Mouse (Mus musculus): ENCODE results near the gene Clmn.
"Not testable (repeated sequence)": the region's sequence is repeated elsewhere in the genome, so short reads cannot be mapped to it uniquely, and the experiment has no call there.

Clmn gene

DNA sequence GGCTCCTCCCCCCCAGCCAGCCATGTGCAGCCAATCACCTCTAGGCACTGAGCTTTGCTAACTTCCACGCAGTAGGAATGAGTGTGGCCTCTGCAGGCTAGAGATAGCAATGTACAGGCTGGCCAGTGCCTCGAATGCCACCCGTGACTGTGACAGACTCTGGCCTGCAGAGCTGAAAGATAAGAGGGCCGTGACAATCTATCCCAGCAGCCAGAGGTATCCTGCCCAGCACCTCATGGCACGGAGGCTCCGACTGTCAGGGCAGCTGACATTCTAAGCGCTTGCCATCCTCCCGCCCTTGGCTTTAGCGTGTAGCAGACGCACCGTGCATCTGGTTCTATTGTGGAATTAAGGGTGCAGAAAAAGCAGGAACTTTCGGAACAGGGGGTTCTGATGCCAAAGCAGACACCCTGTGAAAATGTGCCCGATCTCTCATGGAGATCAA lies 26.9 kb downstream of the Clmn start:
- no peak for DNase-seq (ENCODE audit: low spot score)

DNA sequence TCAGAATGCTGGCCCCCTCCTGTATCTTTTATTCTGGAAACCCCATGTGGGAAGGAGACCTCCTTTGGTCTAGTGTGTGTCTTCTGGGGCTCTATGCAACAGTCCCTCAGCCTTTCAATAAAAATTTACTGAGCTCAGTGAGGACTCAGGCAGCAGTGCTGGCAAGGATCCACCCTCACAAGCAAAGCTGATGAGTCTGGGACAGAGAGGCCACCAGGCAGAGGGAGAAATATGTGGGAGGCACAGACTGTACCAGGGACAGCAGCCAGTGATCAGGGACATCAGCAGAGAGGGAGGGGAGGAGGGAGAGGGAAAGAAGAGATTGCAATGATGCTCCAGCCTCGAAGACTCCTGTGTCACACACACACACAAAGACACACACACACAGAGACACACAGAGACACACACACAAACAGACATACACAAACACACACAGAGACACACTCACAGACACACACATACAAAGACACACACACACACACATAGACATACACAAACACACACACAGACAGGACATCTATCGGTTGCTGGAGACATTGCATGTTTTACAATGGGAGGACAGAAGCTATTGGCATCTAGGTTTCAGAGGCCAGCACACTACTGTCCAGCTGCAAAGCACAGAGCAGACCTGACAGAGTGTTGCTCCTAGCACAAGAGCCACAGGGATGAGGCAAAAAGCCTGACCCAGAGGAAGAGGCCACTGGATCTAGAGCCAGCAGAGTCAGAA lies 27.6 kb downstream of the Clmn start:
- DNase-seq (ENCODE audit: low spot score): no peak

DNA sequence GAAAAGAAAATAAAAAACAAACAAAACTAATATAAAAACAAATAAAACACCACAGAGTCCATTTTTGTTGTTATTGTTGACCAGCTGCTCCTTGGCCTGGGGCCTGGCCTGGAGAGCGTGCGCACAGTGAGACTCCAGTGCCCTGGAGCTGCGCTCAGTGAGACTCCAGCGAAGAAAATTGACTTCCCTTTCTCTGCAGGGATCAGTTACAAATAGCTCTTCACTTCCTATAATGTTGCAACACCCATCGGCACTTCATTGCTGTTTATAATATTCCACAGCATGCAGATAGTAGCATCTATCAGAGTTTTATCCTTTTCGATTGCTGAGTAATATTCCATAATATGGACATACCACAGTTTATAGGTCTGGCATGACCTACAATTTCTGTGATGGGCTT lies 28.6 kb downstream of the Clmn start:
- DNase-seq (ENCODE audit: low spot score): no peak

DNA sequence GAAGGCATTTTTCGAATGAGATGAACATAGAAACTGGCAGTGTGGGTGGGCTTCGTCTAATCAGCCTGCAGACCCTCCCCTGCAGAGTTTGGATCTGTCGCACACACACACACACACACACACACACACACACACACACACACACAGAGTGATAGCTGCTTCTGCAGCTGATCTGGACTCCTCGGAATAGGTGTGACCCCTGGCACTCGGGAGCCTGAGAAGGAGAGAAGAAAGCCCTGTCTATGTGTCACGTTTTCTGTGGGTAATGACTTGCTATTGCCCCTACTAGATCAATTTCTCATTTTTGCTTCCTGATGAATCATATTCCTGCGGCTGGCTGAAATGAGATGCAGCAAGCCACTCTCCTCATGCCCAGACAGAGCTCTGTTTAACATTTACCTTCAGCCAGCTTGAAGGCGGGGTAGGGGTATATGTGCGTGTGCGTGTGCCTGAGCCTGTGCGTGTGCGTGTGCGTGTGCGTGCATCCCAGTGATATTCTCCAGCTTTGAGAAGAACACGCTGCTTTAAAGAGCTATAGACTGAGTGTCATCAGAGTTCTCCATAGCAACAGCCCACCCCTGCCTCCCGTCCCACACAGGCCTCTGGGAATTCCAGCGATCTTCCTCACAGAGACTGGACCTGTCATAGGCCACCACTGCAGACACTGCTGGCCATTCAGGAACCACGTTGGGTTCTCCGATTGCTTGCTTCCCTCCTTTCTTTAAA lies 29.3 kb downstream of the Clmn start:
- no peak for DNase-seq (ENCODE audit: low spot score)

DNA sequence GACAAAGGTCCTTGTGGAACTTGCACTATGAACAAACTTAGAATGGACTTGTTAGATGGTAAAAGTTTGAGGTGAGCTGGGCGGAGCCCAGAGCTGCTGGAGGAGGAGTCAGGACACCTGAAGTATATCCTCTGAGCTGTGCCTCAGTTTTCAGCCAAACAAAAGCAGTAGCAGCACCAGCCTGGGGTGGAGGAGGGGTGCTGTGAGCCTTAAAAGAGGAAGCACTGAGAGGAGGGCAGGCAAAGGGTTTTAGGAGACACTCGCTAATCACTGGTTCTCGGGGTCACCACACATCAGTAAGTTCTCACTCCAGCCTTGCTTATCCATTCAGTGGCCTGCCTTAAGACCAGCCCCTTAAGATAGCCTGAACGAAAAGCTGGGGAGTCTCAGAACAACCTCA lies 30.1 kb downstream of the Clmn start:
- DNase-seq (ENCODE audit: low spot score): no peak

DNA sequence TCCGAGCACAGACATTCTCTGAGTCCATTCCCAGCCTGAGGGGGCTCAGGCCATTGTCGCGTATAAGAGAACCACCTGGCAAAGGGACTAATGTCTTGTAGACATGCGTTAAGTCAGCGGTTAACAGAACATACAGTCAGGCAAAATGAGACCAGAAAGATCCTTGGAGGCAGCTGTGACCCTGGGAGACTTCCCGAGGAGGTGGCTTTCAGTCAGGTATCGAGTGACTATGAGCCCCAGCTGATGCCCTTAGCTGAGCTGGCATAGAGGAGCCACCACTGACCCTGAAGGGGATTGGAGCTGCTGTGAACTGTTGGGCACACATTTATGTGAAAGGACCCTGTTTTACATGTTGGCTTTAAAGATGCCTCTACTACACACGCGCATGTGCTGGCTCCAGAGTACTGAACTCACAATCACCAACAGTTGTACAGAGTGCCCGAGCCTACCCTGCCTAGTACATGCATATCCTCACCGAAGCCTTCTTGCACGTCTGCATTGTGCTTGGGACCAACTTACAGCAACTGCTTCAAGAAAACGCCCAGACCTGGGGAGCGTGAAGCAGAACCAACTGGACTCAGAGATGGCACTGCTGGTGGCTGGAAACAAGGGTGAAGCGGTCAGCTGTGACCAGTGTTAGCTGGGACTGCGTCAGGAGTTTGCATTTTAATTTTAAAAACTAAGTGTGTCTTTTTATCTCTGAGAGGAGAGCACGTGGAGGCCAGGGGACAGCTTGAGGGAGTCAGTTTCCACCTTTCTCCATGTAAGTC lies 34.0 kb downstream of the Clmn start:
- no peak for DNase-seq (ENCODE audit: low spot score)

DNA sequence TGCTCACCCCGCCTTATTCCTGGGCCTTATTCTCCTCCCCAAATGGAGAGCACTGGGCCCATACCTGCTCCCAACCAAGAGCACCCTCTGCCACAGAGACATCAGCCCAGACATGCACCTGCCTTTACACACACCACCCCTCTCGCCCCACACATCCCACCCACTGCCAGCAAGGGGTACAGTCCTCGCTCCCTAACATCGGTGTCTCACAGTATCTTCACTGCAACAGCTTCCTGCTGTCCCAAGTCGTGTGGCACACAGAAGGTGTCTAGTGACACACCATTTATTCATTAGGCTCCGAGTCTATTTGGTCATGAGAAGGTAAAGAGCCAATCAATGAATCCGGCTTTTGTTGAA lies 34.6 kb downstream of the Clmn start:
- DNase-seq (ENCODE audit: low spot score): no peak

DNA sequence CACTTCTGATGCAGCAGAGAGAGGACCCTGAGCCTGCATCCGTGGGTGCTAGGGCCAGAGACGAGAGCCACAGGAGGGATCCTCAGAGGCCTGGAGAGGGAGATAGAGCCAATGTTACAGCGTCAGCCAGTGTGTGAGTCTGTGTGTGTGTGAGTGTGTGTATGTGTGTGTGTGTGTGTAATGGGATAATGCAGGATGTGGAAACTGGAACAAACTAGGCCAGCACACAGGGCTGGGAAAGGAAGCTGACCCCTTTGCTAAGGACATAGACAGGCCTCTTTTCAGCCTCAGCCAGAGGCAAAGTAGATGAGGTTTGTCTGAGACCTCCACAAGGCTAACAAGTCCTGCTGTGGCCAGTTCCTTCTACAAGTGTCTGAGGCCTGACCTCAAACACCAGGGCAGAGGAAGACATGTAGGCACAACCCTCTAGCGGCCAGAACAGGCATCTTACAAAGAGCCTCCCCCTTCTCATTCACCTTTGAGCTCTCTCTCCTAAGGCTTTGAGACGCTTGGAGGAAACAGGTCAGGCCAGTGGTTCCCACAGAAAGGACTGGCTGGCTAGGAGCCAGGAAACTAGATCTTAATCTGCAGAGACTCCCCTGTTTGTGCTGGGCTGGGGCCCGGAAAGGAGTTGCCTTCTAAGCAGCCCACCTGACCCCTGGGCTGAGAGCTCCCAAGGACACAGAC lies 35.1 kb downstream of the Clmn start:
- peak; percentile 49 for DNase-seq (ENCODE audit: low spot score)

DNA sequence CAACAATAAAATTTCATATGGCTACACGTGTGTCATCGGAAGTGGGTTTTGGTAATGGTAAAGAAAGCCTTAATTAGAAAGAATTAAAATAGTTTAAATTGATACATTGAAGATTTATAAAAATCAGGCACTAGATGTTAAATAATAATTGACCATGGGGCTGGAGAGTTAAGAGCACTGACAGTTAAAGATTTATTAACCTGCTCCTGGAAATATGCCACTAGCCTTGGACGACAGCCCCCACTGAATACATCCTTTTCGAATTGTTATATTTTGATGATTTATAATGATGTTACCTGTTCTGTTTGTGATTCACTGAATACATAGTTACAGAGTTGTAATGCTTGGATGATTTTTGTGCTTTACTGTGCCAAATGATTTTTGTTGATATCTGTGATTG lies 35.9 kb downstream of the Clmn start:
- not testable (repeated sequence) for DNase-seq (ENCODE audit: low spot score)

DNA sequence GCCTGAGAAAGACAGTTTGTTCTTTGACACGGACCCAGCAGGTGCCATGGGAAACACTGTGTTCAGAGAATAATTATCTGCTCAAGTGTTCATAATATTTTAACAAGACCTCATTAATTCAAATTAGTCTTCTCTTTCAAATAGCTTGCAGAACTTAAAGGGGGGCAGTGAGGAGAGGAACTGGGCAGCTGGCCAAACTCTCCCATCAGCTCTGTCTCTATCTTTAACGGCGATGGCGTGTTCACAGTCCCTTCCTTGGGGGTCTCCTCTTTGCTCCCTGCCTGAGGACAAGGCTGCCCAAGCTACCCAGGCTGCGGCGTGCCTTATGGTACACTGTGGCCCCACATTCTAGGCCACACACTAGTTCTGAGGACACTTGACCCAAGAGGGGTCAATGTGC lies 37.2 kb downstream of the Clmn start:
- no peak for DNase-seq (ENCODE audit: low spot score)

DNA sequence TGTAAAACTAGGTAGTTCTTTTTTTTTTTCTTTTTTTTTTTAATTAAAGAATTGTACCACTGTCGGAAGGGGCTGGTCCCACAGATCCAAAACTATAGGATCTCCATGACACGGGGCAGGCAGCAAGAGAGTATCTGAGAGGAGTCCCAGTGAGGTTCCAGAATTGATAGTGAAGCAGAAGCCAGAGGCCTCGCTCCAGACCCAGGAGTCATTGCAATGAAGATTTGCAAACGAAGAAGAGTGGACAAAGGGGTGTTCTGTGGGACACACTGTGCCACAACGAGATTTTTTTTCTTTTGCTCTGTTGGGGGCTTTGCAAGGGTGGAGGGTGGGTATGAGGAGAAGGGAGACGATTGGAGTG lies 40.0 kb downstream of the Clmn start:
- DNase-seq (ENCODE audit: low spot score): no peak

DNA sequence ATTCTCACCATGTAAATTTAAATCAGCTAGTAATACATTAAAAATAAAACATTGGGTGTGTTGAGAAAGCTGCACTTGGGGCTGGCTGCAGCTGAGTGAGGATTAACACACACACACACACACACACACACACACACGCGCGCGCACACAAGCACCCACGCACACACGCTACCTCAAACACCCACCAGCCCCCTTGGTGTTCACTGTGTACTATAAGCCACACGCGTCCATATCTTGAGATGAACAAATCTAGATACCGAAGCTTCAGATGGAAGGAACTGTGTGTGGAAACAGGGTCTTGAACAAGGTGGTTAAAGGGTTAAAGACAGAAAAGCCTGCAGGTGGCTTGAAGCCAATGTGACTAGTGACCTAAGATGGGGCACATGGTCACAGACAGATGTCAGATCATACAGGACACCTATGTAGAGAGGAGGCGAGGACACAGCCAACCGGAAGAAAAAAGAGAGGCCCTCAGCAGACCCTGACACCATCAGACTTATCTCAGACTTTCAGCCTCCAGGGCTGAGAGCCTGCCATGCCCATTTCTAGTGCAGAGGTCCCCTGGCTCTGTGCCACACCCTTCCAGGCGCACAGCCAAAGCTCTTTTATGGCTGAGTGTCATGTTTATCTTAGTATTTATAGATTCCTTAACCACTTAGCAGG lies 40.5 kb downstream of the Clmn start:
- DNase-seq (ENCODE audit: low spot score): peak; percentile 78

DNA sequence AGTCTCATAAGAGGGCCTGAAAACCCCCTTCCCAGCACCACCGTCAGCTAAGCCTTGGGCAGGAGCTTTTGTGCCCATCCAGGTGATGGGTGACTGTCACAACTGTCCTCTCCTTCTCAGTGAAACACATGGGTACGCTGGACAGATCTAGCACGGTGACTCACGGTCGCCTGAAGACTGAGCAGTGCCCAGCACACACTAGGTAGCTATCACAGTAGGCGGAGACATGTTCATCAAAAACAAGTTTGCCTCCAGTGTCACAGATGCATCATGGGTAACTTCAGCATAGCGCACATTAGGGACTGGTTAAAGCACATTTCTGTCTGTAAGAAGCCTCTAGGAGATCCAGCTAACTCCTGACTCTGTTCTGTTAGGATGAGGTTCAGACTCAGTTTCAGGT lies 41.2 kb downstream of the Clmn start:
- DNase-seq (ENCODE audit: low spot score): no peak

DNA sequence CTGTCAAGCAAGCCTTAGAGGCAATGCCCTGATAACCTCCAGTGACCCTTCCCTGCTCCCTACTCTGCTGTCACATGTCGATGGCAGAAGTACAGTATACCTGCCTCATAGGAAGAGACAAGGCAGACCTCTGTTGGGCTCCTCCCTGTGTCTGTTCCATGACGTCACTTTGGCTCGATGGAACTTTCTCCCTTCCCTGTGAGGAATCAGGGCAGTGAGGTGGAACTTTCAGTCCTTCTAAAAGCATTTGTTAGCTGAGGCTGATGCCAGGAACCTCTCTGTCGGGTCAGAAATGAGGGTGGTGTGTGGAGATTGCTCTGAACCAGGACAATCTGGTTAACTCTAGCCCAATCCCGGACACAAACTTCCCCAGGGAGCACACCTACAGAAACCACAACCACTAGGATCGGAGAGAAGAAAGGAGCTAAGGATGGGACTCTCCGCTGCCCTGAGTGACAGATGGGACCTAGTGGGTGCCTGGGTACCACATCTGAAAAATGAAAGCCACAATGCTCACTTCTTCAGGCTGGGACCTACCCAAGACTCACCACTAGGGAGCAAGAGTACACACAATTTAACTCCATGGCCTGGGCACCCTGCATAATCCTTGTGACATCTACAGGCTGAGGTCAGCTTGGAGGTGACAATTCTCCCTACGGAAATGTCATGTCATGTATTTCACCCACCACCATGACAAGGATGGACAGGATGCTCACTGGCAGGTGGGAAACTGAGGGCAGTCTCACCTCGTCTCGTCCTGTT lies 41.9 kb downstream of the Clmn start:
- no peak for DNase-seq (ENCODE audit: low spot score)

DNA sequence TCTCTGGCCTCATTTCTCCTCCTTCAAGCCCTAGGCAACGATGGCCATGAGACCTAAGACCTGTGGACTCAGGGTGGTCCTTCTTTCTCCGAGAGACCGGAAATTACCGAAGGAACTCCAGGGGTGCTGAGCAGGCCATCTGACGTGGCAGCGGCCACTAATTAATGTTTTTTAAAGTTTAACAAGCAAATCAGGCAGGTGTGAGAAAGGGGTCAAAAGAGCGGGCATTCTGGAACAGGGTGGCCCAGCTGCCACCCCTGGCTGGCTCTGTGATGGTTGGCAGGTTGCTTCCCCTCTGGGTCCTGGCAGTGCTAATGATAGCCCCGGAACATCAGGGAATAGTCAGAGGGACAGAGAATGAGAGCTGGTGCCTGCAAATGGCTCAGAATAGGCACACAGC lies 42.7 kb downstream of the Clmn start:
- no peak for DNase-seq (ENCODE audit: low spot score)

DNA sequence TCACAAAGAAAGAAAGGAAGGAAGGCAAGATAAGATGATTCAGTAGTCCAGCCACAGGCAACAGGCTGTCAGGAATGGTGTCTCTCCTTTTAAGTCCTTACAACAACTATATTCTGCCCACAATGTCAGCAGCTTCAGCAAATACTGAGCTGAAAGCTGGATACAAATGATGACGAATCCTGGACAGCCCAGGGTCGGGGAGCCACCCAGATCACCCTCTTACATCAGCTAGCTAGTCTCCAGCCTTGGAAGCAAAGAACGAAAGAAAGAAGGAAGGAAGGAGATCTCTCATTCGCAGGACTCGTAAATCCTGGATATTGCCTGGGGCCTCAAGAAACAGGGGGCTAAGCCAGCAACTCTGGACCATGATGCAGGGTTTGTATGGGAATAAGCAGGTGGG lies 44.8 kb downstream of the Clmn start:
- DNase-seq (ENCODE audit: low spot score): no peak

DNA sequence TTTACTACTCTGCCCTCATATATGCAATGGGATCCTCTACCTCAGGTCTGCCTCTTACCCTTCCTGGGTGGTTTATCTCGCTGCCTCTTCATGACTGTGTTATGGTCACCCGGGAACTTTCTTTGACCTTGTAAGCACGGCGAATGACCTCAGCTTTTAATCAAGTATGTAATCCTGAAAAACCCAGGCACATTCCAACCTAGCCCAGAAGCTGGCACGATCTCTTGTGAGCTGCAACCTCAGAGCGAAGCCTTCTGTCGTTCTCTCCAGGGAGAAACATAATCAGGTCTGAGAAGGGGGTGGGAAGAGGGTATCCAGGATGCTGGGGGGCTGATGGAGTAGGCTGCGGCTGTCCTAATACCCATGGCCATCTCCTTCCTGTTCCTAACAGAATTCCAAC lies 45.8 kb downstream of the Clmn start:
- no peak for DNase-seq (ENCODE audit: low spot score)

DNA sequence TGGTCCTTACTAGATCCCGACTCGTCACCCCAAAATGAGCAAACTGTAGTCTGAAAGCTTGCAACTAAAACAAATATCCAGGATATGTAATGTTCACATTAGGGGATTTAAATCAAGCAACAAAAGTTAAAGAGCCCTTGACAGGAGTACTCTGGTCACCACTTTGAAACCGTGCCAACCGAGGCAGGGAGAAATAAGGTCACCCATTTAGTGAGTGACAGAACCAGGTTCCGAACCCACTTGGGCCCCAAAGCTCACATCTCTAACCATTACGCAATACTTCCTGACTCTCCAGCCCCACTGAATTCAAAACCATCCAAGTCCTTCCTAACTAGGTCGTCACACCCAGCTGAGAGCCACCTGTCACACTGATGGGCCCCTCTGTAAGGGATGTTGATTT lies 46.8 kb downstream of the Clmn start:
- DNase-seq (ENCODE audit: low spot score): no peak

DNA sequence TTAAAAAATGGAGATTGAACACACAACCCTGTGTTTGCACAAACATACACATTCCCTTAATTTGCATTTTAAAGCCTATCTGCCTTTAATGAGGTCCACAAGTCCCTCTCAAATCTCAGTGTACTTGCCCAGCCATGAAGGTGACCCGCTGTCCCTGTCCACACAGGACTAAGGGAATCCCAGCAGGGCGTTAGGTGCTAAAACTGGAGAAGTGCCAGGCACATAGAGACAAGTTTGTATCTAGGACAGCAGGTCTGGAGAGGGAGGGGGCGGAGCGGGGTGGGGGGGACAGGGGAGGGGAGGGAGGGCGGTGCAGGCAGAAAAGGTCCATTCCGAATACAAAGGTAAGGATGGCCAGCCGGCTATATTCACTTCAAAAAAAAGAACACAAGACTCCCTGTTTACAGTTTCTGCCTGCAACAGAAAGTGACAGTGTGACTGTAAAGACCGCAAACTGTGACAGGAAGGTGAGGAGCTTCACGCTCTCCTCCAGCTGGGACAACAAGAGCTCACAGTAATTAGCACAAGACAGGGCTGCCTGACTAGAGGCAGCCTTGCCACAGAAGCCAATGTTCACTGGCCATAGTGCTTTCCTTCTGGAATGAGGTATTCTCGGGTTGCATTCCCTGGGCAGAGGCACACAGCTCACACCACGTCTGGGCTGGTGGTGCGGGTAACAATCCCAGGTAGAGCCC lies 47.6 kb downstream of the Clmn start:
- DNase-seq (ENCODE audit: low spot score): no peak

DNA sequence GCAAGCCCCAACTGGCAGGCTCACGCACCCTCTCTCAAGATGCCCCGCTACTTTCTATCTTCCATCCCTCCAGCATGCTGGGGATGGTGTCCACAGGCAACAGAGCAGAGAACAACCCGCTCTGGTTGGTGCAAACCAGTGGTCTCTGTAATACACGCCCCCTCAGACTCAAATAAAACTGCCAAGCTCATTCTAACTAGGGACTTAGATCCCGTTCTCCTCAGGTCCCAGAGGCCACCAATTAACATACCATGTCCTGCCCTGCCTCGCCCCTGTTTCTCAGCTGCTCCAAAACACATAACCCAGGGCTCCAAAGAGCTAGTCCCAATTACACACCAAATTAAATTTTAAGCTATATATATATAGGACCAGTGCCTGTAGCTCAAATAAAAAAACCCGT lies 50.6 kb downstream of the Clmn start:
- no peak for DNase-seq (ENCODE audit: low spot score)

DNA sequence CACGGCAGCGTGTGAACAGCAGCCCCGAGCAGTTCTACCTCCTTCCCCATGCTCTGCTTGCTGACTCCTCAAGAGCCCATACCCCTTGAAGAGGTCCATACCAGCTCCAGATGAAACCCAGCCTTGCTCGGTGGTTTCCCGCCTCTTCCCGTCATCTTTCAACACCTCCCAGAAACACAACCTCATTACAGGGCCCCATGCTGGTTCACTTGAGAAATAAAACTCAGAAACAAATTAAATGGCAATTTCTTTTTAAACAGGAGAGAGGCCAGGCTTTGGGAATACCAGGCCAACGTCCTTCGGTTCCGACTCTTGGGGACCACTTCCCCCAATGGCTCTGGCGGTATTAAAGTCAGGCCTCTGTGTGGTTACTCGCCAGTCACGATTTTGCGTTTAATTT lies 51.1 kb downstream of the Clmn start:
- DNase-seq (ENCODE audit: low spot score): no peak
